Mouse (Mus musculus): ENCODE data around the gene Pafah2.

DNA sequence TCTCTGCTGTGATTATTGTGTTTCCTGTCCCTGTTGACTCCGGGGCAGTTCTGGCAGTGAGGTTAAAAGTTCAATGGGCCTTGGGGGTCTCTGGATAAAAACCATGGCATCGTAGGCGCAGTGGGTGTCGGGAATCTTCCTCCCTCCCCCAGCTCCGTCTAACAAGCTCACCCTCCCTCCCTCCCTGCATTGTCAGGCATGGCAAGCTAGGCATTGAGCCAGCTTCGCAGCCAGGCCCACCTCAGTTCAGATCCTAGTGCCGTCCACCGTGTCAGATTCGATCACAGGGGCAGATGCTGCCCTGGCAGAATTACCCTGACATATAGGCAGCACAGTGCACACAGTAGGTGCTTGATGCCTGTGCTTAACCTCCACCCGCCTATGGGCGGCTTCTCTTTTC is 25.9 kb downstream of the Pafah2 start:
- TF ChIP-seq CTCF (IDR thresholded peaks at IDR 0.05; ENCODE audit: control insufficient read depth, insufficient read depth, low read length) (no peak), POLR2A (IDR thresholded peaks at IDR 0.05; ENCODE audit: borderline replicate concordance, control insufficient read depth, low read depth, low read length) (no peak)

Data from bone marrow, adult 2 months (tissue).